Mouse (Mus musculus) liver, embryonic 14.5 days (tissue): Measurements from ENCODE around the gene Kcnq1.

Experiments used
- CTCF ChIP-seq: IDR thresholded peaks from 2 replicates; pipeline ENCODE4 v1.5.1; 2016; ENCODE audit warnings: antibody characterized with exemption, low read depth, control low read depth
- EP300 ChIP-seq: IDR thresholded peaks from 2 replicates; pipeline ENCODE4 v1.6.1; 2016; ENCODE audit warnings: antibody characterized with exemption, low read depth

DNA sequence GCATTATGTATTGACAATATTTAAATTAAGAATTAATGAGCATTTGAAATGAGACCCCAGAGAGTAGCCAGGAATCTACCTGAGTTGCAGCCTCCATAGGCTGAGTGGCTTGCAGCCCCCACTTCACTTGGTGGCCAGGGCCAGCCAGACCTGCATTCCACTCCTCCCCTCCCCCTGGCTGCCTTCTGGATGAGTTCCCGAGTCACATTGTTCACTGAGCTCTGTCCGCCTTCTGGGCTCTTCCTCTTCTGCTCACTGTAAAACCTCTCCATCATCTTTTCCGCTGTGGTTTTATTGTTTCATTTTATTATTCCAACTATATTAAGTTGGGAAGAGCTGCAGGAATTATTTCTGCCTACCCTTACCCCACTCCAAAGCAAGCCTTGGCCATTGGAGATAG, 204.1 kb downstream of the Kcnq1 start:
- TF ChIP-seq EP300 (no peak), CTCF (no peak)
